Mouse (Mus musculus) stomach, embryonic 15.5 days (tissue): ENCODE data around the gene Atp8a1. TPM values are rescaled to one million over a fixed set of nuclear protein-coding genes. Genes with fewer than 3 reads are reported as not detected.

Experiments
- ATAC-seq: fragments of 200-750 bp; cut with Nextera tagmentation; 2 replicates; pipeline ENCODE4 v1.8.0; 2017; ENCODE audit warnings: low read depth, moderate number of reproducible peaks, moderate TSS enrichment; ENCODE audit not compliant: insufficient read depth, low FRiP score
- H3K27ac ChIP-seq: fragments of 300-500 bp; sonication (generic); 2 replicates; pipeline ENCODE4 v1.5.1; 2015; ENCODE audit warnings: mild to moderate bottlenecking, inconsistent platforms
- H3K27me3 ChIP-seq: fragments of 300-500 bp; sonication (generic); replicated peaks from 2 replicates; pipeline ENCODE4 v1.6.1; 2015; ENCODE audit warnings: inconsistent platforms
- H3K36me3 ChIP-seq: fragments of 300-500 bp; sonication (generic); 2 replicates; pipeline ENCODE4 v1.6.1; 2015; ENCODE audit warnings: inconsistent platforms
- H3K4me1 ChIP-seq: fragments of 300-500 bp; sonication (generic); 2 replicates; pipeline ENCODE4 v1.6.1; 2015; ENCODE audit warnings: inconsistent platforms
- H3K4me2 ChIP-seq: fragments of 300-500 bp; sonication (generic); 2 replicates; pipeline ENCODE4 v1.6.1; 2015; ENCODE audit warnings: mild to moderate bottlenecking, inconsistent platforms
- H3K4me3 ChIP-seq: fragments of 300-500 bp; sonication (generic); replicated peaks from 2 replicates; pipeline ENCODE4 v1.5.1; 2015; ENCODE audit warnings: inconsistent platforms
- H3K9ac ChIP-seq: fragments of 300-500 bp; sonication (generic); 2 replicates; pipeline ENCODE4 v1.6.1; 2015; ENCODE audit warnings: inconsistent platforms
- H3K9me3 ChIP-seq: fragments of 300-500 bp; sonication (generic); 2 replicates; pipeline ENCODE4 v1.6.1; 2016; ENCODE audit warnings: inconsistent platforms
- WGBS: fragments of 180-500 bp; shearing (Covaris S2); methylation state at CpG from one replicate; pipeline ENCODE4 v1.1.7; 2015; 5-methylcytosine and 5-hydroxymethylcytosine counted together
- polyA plus RNA-seq: library from polyadenylated mRNA; unstranded; fragments of >200 nt; fragmentation: Nextera tagmentation; extraction: Ambion mirVana; gene quantifications from 2 replicates; pipeline ENCODE4 v1.2.1, GENCODE M21; 2015

Atp8a1 gene
- polyA plus RNA-seq, 1 experiment from 2014 or later: 13.5 TPM

- Histone ChIP-seq H3K9me3 (no peaks in the 10 kb centered on the region), H3K9ac (no peak overlapping the region), H3K4me3 (no peak overlapping the region), H3K27ac (no peak overlapping the region), H3K4me1 (no peaks in the 10 kb centered on the region), H3K27me3 (no peaks in the 10 kb centered on the region), H3K36me3 (no peaks in the 10 kb centered on the region), H3K4me2 (no peak overlapping the region)
- 87% methylated on average over 14 of the region's 14 CpGs for WGBS
- ATAC-seq: no peak
Observed at GRCm38 (mm10) chr5:67695055-67695710, 152.1 kb downstream of the Atp8a1 start.

- H3K9ac ChIP-seq: no peak overlapping the region
- ATAC-seq: no peak
Observed at GRCm38 (mm10) chr5:67690336-67690735, 156.9 kb downstream of the Atp8a1 start.

GRCm38 (mm10) chr5:67688001-67688400 is 159.2 kb downstream of the Atp8a1 start:
- Histone ChIP-seq H3K4me2 (no peak overlapping the region), H3K4me3 (no peak overlapping the region), H3K9ac (no peak overlapping the region), H3K36me3 (no peaks in the 10 kb centered on the region), H3K27ac (no peak overlapping the region), H3K4me1 (no peaks in the 10 kb centered on the region), H3K9me3 (no peaks in the 10 kb centered on the region), H3K27me3 (no peaks in the 10 kb centered on the region)
- no peak for ATAC-seq
- 90% methylated on average over 8 of the region's 8 CpGs for WGBS

More at GRCm38 (mm10) chr5:67690336-67690735, 156.9 kb downstream of the Atp8a1 start:
- no peak overlapping the region for H3K4me2 ChIP-seq
- H3K4me1 ChIP-seq: no peaks in the 10 kb centered on the region
- no peak overlapping the region for H3K4me3 ChIP-seq
- no peaks in the 10 kb centered on the region for H3K9me3 ChIP-seq
- no peak overlapping the region for H3K27ac ChIP-seq
- H3K36me3 ChIP-seq: no peaks in the 10 kb centered on the region
- 88% methylated on average over 9 of the region's 9 CpGs for WGBS
- H3K27me3 ChIP-seq: no peaks in the 10 kb centered on the region

DNA sequence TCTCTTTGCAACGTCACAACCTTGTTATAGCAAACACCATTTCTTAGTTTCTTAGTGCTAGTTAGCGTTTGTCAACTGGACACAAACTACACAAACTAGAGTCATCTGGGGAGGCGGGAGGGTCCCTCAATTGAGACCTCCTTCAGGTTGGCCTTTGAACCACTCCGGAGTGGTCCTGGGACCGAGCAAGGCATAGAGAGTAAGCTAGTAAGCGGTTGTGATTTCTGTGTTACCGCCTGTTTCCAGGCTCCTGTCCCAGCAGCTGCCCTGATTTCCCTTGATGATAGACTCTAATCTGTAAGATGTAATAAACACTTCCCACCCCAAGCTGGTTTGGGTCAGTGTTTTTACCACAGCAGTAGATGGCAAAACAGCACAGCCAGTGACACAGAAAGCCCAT is 161.3 kb downstream of the Atp8a1 start:
- ATAC-seq: no peak
- no peak overlapping the region for H3K4me3 ChIP-seq
- H3K27me3 ChIP-seq: no peaks in the 10 kb centered on the region
- no peak overlapping the region for H3K27ac ChIP-seq
- no peaks in the 10 kb centered on the region for H3K4me1 ChIP-seq
- 86% methylated on average over 7 of the region's 7 CpGs for whole genome bisulfite sequencing
- H3K9me3 ChIP-seq: no peaks in the 10 kb centered on the region
- H3K36me3 ChIP-seq: no peaks in the 10 kb centered on the region
- H3K9ac ChIP-seq: no peak overlapping the region
- H3K4me2 ChIP-seq: no peak overlapping the region

DNA sequence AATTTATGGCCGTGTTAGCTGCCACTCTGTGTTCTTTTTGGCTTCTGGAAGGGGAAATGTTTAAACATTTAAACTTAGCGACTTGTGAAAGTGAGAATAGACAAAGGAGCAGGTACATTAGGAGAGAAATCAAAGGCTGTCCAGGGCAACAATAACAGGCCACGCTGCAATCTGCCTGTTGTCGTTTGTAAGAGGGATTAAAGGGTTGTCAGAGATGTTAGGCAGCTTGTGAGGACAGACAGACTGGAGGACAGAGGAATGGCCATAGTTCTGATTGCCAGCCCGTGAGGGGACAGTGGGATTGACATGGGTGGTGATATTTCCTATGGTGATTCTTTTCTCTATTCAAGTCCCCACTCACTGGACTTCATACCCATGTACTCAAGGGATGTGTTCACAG is 161.8 kb downstream of the Atp8a1 start:
- Histone ChIP-seq H3K4me1 (no peaks in the 10 kb centered on the region), H3K4me2 (no peak overlapping the region), H3K27me3 (no peaks in the 10 kb centered on the region), H3K36me3 (no peaks in the 10 kb centered on the region), H3K4me3 (no peak overlapping the region), H3K9me3 (no peaks in the 10 kb centered on the region), H3K9ac (no peak overlapping the region), H3K27ac (no peak overlapping the region)
- 48% methylated on average over 5 of the region's 5 CpGs for WGBS
- no peak for ATAC-seq

DNA sequence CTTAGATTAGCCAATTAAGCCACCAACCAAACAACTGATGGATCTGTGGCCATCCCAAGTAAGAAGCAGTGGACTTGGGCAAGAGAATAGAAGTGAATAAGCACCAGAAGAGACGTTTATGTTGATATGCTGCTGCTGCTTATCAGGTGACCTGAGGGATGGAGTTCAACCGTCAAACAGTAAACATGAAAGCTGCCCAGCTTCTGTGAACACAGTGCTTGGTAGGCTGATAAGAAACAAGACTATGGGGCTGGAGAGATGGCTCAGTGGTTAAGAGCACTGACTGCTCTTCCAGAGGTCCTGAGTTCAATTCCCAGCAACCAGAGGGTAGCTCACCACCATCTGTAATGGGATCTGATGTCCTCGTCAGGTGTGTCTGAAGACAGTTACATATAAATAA is 168.4 kb downstream of the Atp8a1 start:
- 50% methylated on average over 3 of the region's 3 CpGs for WGBS
- H3K4me3 ChIP-seq: no peak overlapping the region
- H3K27ac ChIP-seq: no peak overlapping the region
- H3K36me3 ChIP-seq: no peaks in the 10 kb centered on the region
- H3K4me2 ChIP-seq: no peak overlapping the region
- no peaks in the 10 kb centered on the region for H3K4me1 ChIP-seq
- H3K9me3 ChIP-seq: no peaks in the 10 kb centered on the region
- no peak overlapping the region for H3K9ac ChIP-seq
- no peaks in the 10 kb centered on the region for H3K27me3 ChIP-seq
- ATAC-seq: no peak

- no peaks in the 10 kb centered on the region for H3K36me3 ChIP-seq
- no peak overlapping the region for H3K27ac ChIP-seq
- no peak for ATAC-seq
- no peak overlapping the region for H3K9ac ChIP-seq
- no peaks in the 10 kb centered on the region for H3K9me3 ChIP-seq
- H3K27me3 ChIP-seq: no peaks in the 10 kb centered on the region
- WGBS: 82% methylated on average over 4 of the region's 4 CpGs
- no peak overlapping the region for H3K4me2 ChIP-seq
- no peak overlapping the region for H3K4me3 ChIP-seq
- H3K4me1 ChIP-seq: peaks cover 6% of the 10 kb centered on the region; the same call in 1 of the 2 replicates
Observed at GRCm38 (mm10) chr5:67673008-67673407, 174.2 kb downstream of the Atp8a1 start.

- no peak overlapping the region for H3K4me3 ChIP-seq
- 61% methylated on average over 6 of the region's 6 CpGs for WGBS
- H3K27me3 ChIP-seq: no peaks in the 10 kb centered on the region
- no peaks in the 10 kb centered on the region for H3K9me3 ChIP-seq
- no peaks in the 10 kb centered on the region for H3K36me3 ChIP-seq
- H3K9ac ChIP-seq: no peak overlapping the region
- ATAC-seq: no peak
- no peak overlapping the region for H3K27ac ChIP-seq
- peaks cover 6% of the 10 kb centered on the region; the same call in 1 of the 2 replicates for H3K4me1 ChIP-seq
- H3K4me2 ChIP-seq: no peak overlapping the region; the same call in 1 of the 2 replicates
Observed at GRCm38 (mm10) chr5:67670158-67670557, 177.1 kb downstream of the Atp8a1 start.

- no peaks in the 10 kb centered on the region for H3K9me3 ChIP-seq
- H3K4me2 ChIP-seq: peak overlapping the region; percentile 33; the same call in 1 of the 2 replicates
- 32% methylated on average over 13 of the region's 13 CpGs for WGBS
- 0 out of 2 replicates have a peak, but pooled peaks have one; percentile 31 for ATAC-seq
- H3K36me3 ChIP-seq: no peaks in the 10 kb centered on the region
- H3K27ac ChIP-seq: no peak overlapping the region
- no peaks in the 10 kb centered on the region for H3K27me3 ChIP-seq
- no peak overlapping the region for H3K4me3 ChIP-seq
- no peak overlapping the region for H3K9ac ChIP-seq
- H3K4me1 ChIP-seq: peaks cover 6% of the 10 kb centered on the region; the same call in 1 of the 2 replicates
Observed at GRCm38 (mm10) chr5:67669436-67669896, 177.8 kb downstream of the Atp8a1 start.

DNA sequence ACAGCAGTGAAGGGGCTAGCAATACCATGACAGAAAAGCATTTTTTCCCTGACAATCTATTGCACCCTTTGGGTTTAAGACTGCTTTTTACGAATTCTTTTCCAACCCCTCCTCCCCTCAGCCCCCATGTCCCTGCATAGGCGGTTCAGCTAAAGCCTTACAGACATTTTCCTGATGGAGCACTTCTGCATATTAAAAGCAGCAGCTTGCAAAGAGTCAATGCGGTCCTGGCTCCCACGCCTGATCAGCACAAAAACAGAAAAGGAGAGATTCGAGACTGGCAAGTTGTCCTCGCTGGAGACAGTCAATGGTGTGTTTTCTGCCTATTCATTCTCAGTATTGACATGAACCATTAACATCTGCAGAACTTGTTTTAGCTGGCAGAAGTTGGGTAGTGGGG is 184.5 kb downstream of the Atp8a1 start:
- 35% methylated on average over 6 of the region's 6 CpGs for WGBS
- Histone ChIP-seq H3K9me3 (no peaks in the 10 kb centered on the region), H3K4me3 (no peak overlapping the region), H3K36me3 (no peaks in the 10 kb centered on the region), H3K27me3 (no peaks in the 10 kb centered on the region), H3K4me2 (no peak overlapping the region), H3K27ac (no peak overlapping the region), H3K4me1 (no peaks in the 10 kb centered on the region), H3K9ac (no peak overlapping the region)
- ATAC-seq: no peak

DNA sequence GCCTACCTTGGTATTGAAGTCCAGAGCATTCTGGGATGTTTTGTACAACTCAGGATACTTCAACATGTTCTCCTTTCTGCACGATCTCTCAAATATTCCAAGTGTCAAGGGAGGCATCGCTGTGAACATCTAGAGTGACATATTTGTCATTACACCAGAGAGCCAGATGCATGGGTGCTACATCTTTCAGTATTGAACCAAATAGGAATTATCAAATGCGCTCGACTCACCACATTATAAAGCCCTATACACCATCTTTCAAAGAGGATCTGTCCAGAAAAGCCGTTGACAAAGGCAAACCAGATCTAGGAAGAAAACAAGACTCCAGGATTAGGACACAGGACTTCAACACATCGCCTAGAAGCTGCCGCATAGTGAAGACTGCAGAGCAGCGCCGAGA is 187.4 kb downstream of the Atp8a1 start:
- Histone ChIP-seq H3K9ac (no peak overlapping the region), H3K4me1 (no peaks in the 10 kb centered on the region), H3K9me3 (no peaks in the 10 kb centered on the region), H3K36me3 (no peaks in the 10 kb centered on the region), H3K27me3 (no peaks in the 10 kb centered on the region), H3K4me3 (no peak overlapping the region), H3K27ac (no peak overlapping the region), H3K4me2 (no peak overlapping the region)
- no peak for ATAC-seq
- whole genome bisulfite sequencing: 92% methylated on average over 9 of the region's 9 CpGs

- ATAC-seq: no peak
- H3K9ac ChIP-seq: no peak overlapping the region
- H3K36me3 ChIP-seq: no peaks in the 10 kb centered on the region
- H3K27ac ChIP-seq: no peak overlapping the region
- H3K4me1 ChIP-seq: no peaks in the 10 kb centered on the region
- no peak overlapping the region for H3K4me3 ChIP-seq
- no peak overlapping the region for H3K4me2 ChIP-seq
- no peaks in the 10 kb centered on the region for H3K27me3 ChIP-seq
- 45% methylated on average over 13 of the region's 13 CpGs for WGBS
- no peaks in the 10 kb centered on the region for H3K9me3 ChIP-seq
Observed at GRCm38 (mm10) chr5:67656821-67657259, 190.4 kb downstream of the Atp8a1 start.
